Mouse (Mus musculus) heart, postnatal 0 days (tissue): Measurements from ENCODE around the gene Ccdc91.

Experiments used
- CTCF ChIP-seq: IDR thresholded peaks from 2 replicates; pipeline ENCODE4 v1.5.1; 2016; ENCODE audit warnings: antibody characterized with exemption, control low read depth, low read depth
- EP300 ChIP-seq: IDR thresholded peaks from 2 replicates; pipeline ENCODE4 v1.6.1; 2016; ENCODE audit warnings: antibody characterized with exemption, low read depth

DNA sequence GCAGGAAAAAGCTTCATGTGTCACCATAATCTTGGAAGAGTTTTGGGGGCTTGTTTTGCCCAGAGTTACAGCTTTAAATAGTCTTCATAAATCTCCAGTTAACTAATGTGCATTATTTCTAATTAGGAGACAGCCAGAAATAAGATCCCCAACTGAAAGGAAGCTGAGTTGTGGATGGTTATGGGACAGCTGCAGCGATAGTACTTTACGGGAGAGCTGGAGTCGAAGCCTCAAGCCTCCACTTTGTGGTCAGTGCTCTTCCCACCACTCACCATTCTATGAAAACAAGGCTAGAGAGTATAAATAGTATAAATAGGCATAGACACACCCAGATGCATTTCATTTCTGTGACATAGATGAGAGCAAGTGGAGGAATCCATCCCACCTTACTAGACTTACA, 14.5 kb downstream of the Ccdc91 start:
- no peak for TF ChIP-seq CTCF
- TF ChIP-seq EP300, result no peak
